Mouse (Mus musculus) cerebellum, adult 11 months (tissue): ENCODE measurements around the gene Prss44.
"Not testable (repeated sequence)": the region's sequence is repeated elsewhere in the genome, so short reads cannot be mapped to it uniquely, and the experiment has no call there.

Experiments used
- DNase-seq: peaks from one replicate; pipeline ENCODE4 v3.0.0; 2022

Gene Prss44

GRCm38 (mm10) chr9:110813789-110814188, at the start of gene Prss44:
TSS of gene Prss44 (plus strand) at chr9:110813994.
- DNase-seq, result no peak

GRCm38 (mm10) chr9:110772336-110772735, 41.5 kb upstream of the Prss44 start:
- no peak for DNase-seq

GRCm38 (mm10) chr9:110774403-110775268, 39.2 kb upstream of the Prss44 start:
- DNase-seq, result no peak

GRCm38 (mm10) chr9:110775269-110776022, 38.3 kb upstream of the Prss44 start:
- no peak for DNase-seq

GRCm38 (mm10) chr9:110778100-110778499, 35.7 kb upstream of the Prss44 start:
- DNase-seq, result no peak

- no peak for DNase-seq
These were observed 35.2 kb upstream of the Prss44 start for GRCm38 (mm10) chr9:110778559-110778958.

GRCm38 (mm10) chr9:110779242-110779913, 34.4 kb upstream of the Prss44 start:
- DNase-seq, result no peak

- DNase-seq, result peak; percentile 91
These were observed 32.5 kb upstream of the Prss44 start for GRCm38 (mm10) chr9:110781256-110781721.

GRCm38 (mm10) chr9:110781731-110782130, 32.1 kb upstream of the Prss44 start:
- DNase-seq, result peak; percentile 78

GRCm38 (mm10) chr9:110783611-110784010, 30.2 kb upstream of the Prss44 start:
- no peak for DNase-seq

- DNase-seq, result no peak
These were observed 25.6 kb upstream of the Prss44 start for GRCm38 (mm10) chr9:110788169-110788568.

GRCm38 (mm10) chr9:110790462-110790861, 23.3 kb upstream of the Prss44 start:
- DNase-seq, result no peak

GRCm38 (mm10) chr9:110797013-110797412, 16.8 kb upstream of the Prss44 start:
- no peak for DNase-seq

GRCm38 (mm10) chr9:110797866-110798265, 15.9 kb upstream of the Prss44 start, which contains the start of gene Prss42:
TSS of gene Prss42 (plus strand) at chr9:110798166.
- no peak for DNase-seq

- no peak for DNase-seq
These were observed 12.8 kb upstream of the Prss44 start for GRCm38 (mm10) chr9:110800834-110801479.

- DNase-seq, result no peak
These were observed 10.5 kb upstream of the Prss44 start for GRCm38 (mm10) chr9:110803294-110803693.

- DNase-seq, result no peak
These were observed 3.7 kb upstream of the Prss44 start for GRCm38 (mm10) chr9:110810051-110810450.

- not testable (repeated sequence) for DNase-seq
These were observed 6.8 kb downstream of the Prss44 start for GRCm38 (mm10) chr9:110820546-110820945.

- no peak for DNase-seq
These were observed 7.6 kb downstream of the Prss44 start for GRCm38 (mm10) chr9:110821436-110821835.

- no peak for DNase-seq
These were observed 11.6 kb downstream of the Prss44 start for GRCm38 (mm10) chr9:110825426-110825825.

- DNase-seq, result no peak
These were observed 12.0 kb downstream of the Prss44 start for GRCm38 (mm10) chr9:110825832-110826231.

- no peak for DNase-seq
These were observed 12.6 kb downstream of the Prss44 start, which contains the start of gene Prss43 for GRCm38 (mm10) chr9:110826390-110826789. TSS of gene Prss43 (plus strand) at chr9:110826690.
